Mouse (Mus musculus): ENCODE measurements around the gene Rex1bd. TPM values are rescaled to one million over a fixed set of nuclear protein-coding genes. Genes with fewer than 3 reads are reported as not detected.
A peak's percentile ranks its signal among the peaks of the same experiment; 100 is the strongest.

Gene Rex1bd
- total RNA-seq, 2 experiments from 2014 or later = 170 TPM

DNA sequence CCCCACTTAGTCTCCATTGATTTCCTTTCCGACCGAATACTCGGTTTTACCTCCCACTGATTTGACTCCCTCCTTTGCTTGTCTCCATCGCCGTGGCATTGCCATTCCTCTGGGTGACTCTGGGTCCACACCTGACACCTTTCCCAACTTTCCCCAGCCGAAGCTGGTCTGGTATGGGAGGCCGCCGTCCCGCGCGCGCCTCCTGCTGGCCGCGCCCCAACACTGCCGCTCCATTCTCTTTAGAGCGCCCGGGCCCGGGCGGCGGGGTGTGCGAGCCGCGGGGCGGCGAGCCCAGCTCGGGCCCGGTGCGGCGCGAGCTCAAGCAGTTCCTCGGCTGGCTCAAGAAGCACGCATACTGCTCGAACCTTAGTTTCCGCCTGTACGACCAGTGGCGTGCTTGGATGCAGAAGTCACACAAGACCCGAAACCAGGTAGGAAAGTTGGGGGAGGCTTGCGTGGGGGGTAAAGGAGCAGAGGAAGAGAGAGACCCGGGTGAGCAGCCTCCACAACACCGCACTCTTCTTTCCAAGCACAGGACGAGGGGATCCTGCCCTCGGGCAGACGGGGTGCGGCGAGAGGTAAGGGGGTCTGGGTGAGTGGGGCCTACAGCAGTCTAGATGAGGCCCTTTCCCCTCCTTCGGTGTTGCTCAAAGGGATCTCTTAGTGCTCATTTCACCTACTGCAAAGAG is 3.3 kb downstream of the Rex1bd start:
- DNase-seq (ENCODE audit: low spot score) = peak; percentile 72

DNA sequence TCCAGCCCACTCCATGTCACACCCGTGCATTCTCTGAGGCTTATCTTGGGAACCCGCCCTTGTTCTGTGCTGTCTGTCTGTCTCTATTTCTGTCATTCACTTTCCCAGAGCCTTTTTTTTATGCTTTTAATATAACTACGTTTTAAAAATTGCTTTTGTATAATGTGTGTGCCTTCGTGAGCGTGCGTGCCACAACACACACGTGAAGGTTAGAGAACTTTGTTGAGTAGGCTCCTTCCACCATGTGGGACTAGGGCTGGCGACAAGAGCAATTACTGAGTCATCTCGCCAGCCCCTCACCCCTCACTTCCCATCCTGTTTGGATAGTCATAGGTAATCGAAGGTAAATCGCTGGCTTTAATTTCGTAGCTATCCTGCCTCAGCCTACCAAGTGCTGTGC is 4.0 kb downstream of the Rex1bd start:
- no peak for DNase-seq (ENCODE audit: low spot score)

DNA sequence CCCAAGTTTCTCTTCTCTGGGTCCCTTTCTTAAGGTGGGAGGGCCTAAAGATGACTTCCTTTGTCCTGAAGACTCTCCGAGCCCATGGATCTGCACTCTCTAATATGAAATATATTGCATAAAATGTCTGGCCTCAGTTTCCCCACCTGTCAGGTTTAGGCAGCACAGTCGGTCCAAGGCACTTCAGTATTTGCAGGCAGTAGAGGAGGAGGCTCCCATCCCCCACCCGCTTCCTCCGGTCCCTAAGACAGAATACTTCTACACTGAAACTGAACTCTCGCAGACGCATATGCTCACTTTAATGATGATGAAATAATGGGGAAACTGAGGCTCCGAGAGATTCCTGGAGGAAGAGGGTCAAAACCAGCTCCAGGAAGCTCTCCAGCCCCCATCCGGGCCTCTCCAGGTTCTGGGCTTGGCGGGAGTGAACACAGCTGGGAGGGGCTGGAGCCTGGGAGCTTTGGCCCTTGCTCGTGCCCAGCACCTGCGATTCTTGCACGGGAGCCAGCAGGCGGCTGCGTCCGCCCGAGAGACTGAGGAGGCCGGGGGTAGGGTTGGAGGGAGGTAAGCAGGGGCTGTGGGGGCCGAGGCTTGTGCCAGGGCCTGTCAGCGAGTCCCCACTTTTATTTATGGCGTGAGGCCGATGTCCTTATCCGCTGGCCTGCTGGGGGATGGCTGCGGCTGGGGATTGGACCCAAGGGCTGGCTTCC is 4.6 kb downstream of the Rex1bd start:
- peak; percentile 65 for DNase-seq (ENCODE audit: low spot score)

DNA sequence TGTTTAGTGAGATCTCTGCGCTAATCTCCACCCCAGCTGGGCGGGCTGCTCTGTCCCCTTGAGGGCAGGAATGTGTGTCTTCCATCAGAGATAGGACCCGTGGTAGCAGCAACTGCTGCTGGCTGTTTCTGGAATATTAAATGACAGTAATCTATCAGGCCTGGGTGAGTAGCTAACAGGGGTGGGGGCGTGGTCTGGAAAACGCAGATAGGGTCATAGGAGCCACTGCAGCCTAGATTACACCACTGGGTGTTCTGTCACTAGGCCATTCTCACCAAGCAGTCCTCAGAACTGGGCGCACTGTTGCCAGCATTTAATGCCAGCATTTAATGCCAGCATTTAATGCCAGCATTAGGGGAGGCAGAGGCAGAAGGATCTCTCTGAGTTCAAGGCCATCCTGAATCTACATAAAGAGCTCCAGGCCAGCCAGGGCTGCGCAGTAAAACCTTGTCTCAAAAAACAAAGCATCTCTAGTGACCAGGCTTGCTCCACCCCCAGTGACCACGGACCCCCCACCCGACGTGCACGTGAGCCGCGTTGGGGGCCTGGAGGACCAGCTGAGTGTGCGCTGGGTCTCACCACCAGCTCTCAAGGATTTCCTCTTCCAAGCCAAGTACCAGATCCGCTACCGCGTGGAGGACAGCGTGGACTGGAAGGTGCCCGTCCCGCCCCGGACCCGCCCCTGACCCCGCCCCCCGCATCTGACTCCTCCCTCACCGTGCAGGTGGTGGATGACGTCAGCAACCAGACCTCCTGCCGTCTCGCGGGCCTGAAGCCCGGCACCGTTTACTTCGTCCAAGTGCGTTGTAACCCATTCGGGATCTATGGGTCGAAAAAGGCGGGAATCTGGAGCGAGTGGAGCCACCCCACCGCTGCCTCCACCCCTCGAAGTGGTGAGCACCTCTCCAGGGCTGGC is 5.9 kb downstream of the Rex1bd start:
- DNase-seq (ENCODE audit: low spot score) = no peak

DNA sequence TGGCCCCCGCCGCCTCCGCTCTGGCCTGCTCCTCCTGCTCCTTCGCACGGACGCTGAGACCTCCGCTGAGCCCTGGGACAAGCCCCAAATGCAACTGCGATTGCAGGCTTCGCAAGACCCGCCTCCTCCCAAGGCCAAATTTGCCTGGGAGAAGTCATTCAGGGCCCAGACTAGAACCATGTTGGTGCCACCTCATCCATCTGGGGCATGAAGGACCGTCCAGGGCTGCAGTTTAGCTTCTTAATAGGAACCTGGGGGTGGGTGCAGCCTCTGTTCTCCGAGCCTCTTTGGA is 10.8 kb downstream of the Rex1bd start:
- DNase-seq (ENCODE audit: low spot score) = no peak

DNA sequence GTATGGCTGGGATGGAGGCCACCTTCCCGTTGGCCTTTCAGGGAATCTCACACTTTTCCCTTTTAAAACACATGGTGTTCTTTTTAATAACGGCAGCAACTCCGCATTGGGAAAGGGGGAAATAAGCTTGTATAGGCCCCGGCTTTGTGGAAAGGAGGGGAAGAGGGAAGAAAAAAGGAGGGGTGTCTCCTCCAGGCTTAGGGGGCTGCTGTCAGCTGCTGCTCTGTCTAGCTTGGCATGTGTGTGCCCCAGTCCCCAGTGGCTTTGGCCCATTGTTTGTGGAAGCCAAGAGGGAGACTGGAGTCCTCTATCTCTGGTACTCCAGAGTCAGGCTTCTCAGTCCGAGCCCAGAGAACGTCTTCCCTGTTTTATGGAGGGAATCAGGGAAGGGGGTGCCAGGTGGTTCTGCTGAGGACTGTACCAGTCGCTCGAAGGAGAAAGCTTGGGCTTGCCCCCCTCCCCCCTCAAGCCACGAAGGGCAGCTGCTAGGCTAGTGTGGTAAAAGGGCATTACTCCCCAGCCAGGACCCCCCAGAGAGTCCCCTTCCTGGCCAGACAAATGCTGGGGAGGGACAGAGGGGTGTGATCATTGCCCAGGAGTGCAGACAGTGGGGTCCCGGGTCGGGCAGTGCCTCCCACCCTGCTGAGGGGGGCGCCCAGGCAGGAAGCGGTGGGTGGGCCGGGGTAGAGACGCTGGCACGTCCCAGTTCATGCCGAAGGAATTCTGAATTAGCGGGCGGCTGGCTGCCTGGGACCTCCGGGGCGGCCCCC is 11.4 kb downstream of the Rex1bd start:
- DNase-seq (ENCODE audit: low spot score) = no peak

DNA sequence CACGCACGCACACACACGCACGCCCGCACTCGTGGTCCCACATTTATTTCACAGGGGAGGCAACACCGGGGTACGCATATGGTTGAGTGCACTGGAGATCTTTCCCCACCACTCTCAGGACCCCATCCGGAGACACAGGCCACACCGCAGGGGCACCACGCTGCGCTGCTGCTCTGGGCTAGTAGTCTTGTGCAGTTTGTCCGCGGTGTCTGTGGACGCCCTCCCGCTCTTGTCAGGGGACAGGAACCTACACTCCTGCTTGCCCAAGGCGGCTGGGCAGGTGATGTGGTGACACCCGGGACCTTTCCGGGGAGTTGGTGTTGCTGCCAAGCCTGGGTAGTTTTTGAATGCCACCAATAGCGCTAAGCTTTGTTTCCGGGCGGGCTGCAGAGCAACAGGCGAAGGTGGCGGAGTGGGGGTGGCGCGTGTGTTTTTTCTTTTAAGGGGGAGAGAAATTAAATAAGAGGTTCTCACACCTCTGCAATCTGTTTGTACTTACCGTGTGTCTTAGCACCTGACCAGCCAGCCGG is 12.1 kb downstream of the Rex1bd start:
- DNase-seq (ENCODE audit: low spot score) = no peak

DNA sequence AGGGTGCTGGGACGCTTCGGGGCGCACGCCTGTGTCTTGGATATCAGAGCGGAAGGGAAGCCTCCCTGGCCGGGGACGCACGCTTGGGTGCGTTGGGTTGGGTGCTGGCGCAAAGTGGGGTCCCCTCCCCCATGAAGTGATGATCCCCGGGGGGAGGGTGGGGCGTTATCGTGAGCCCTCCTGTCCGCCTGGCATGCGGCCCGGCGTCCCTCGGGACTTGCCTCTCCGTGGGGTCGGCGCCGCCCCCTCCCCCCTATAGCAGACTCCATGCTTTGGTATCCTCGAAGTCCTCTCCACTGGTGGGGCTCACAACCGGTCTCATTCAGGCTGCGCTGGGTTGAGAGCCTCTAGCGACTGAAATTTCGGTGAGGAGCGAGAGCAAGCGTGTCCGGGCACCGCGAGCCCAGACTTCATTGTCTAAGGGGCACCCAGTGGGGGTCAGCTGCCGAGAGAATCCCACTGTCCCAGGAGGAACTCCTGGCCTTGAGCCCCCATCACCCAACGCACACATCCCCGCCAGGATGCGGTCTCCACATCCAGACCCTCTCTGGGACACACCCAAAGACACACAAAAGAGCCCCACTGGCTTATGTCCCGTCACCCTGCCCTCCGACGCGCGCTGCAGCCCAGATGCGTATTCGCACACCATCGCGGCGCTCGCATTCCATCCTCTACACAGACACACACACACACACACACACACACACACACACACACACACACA is 12.7 kb downstream of the Rex1bd start:
- DNase-seq (ENCODE audit: low spot score) = no peak

DNA sequence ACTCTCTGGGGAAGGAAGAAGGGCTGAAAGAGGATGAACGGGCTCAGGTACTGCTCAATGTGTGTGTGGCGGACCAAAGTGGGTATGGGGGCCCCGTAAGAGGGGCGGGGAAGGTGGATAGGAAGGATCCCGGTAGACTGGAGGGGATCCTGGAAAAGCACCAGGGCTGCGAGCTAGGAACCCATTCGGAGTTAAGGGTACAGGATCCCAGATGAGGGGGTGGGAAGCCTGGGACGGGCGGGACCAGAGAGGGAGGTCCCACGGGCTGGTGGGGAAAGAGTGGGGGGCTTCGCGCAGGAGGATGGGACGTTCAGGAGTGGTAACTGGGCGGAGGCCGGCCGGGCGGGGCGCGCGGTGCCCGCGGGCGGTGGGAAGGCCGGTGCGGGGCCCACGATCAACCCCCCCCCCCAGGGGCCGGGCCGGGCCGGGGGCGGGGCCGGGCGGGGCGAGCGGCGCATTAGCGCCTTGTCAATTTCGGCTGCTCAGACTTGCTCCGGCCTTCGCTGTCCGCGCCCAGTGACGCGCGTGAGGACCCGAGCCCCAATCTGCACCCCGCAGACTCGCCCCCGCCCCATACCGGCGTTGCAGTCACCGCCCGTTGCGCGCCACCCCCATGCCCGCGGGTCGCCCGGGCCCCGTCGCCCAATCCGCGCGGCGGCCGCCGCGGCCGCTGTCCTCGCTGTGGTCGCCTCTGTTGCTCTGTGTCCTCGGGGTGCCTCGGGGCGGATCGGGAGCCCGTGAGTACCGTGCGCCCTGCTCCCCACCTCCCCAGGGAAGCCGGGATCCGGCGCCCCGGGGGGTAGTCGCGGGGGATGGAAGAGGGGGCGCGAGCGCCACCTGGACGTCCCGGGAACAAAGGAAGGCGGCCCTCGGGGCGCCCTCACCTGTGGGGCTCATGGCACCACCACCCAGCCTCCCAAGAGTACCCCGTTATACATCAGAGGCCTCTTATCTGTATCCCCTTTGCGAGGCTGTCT is 13.6 kb downstream of the Rex1bd start, which contains the start of gene Crlf1:
Crlf1 (plus strand) TSS at position 495 of the 977 bp plus-strand sequence.
- DNase-seq (ENCODE audit: low spot score) = no peak

DNA sequence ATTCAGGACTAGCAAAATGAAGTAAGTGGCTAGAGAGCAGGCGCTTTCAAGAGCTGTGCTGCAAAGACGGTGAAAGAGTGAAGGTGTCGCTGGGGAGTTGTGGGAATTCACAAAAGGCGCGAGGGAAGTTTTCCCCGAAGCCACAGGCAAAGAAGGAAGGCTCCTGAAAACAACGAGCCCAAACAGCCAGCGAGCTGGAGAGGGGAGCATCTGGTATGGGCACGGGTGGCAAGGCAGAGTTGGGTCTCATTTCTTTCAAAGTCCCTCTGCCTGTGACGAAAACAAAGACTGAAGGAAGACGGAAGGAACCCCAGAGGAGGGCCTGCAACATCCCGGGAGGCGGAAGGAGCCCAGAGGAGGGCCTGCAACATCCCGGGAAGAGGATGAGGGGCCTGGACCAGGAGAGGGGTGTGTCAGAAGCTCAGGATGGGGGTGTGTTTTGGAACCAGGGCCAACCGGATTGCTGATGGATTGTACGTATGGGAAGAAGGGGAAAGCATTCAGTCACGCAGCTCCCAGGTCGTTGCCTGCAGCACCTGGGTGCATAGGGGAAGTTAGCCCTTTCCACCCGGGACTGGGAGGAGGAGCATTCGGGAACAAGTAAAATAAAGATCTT is 15.6 kb downstream of the Rex1bd start:
- no peak for DNase-seq (ENCODE audit: low spot score)

DNA sequence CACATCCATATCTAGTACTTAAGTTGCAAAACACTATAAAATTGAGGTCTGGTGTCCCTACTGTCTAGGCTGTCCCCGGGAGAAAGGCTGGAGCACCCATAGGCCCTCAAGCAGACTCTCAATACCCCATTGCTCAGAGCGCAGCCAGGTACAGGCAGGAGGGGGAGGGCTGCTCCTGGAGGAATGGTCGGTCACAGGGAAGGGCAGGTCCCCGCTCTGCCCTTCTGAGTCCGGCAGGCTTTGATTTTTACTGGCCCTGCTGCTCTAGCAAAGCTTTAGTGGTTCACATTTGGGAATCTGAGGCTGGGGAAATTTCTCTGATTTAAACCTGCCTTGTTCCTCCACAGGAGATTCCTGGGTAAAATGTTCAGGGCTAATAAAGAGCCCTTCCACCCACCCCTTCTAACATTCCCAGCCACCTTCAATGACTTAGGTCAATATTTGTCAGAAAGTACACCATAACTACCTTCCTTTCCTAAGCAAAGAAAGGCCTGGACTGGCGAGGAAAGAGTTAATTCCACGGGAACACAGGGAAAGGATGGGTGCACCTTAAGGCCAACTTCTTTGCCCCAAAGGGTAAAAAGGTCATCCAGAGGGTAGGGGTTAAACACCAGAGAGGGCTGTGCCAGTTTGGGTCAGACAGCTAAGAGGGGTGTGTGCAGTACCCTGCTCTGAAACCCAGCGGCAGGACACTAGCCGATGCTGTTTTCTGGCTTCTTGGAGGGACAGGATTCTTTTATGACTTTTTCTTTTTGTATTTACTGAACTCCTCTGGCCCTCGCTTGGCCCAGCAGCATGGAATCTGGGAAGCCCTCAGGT is 16.3 kb downstream of the Rex1bd start:
- DNase-seq (ENCODE audit: low spot score) = no peak

DNA sequence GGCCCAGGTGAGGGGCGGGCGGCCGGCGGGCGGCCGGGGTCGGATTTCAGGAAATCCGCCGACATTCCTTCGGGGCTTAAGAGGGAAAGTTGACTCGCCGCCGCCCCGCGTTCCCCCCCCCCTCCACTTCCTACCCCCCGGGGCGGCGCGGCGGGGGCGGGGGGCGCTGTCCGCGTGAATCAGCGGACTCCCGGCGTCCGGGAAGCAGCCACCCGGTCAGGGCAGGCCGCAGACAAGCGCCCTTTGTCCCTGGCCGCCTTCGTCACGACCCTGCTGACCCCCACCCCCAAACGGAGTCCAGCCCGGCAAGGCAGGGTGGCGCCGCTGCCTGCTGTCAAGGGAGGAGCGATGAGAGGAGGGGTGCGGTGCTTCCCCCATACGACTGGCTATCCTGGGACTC is 17.0 kb downstream of the Rex1bd start:
- DNase-seq (ENCODE audit: low spot score) = no peak

DNA sequence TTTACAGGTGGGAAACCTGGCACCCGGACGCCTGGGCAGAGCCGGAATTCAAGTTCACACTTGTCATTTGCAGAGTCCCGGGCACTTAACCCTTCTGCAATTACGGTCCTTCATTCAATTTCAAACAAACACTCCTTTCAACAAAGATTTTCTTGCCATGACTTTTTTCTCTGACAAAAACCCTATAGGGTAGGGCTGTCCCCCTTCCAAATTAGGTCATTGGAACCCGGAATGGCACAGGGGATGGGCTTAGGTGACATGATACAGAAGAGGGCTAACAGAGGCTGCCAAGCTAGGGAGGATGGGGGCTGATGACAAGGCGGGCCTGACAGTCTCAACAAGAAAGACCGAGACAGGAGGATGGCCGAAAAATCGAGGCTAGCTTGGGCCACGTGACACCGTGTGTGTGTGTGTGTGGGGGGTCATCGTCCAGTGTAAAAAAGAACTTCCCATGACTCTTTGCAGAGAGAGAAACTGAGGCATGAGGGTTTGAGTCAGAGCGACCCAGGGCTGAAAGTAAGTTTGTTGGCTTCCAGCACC is 17.6 kb downstream of the Rex1bd start:
- no peak for DNase-seq (ENCODE audit: low spot score)

DNA sequence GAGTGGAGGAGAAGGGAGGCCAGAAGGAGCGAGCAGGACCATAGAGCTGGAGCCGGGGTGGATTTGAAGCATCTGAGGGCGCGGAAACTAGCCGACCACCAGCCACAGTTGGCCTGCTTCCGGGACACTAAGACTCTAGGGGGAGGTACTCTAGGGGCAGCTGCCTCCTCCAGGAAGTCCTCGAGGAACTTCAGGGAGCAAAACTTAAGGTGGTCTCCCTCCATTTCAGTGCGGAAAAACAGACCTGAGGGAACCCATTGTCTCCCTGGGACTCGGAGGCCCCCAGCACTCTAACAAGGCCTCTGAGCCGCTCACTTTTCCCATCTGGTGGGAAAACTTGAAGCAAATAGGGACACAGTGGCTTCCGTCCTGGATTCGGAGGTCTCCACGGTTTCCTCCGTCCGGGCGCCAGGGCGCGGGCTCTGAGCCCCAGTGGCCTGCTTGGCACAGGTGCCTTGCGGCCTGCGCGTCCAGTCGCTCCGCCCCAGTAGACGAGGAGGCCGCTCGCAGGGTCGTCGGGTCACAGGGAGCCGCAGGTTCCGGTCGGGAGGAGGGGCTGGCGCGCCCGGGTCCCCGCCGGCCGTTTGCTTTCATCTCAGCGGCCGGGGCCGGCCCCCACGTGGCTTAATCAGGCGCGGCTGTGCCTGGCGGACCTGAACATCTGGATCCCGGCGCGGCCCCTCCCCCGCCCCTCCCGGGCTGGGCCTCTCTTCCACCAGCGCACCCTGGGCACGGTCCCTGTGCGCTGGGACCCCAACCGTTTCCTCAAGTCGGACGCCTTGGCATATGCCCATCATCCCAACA is 18.4 kb downstream of the Rex1bd start:
- no peak for DNase-seq (ENCODE audit: low spot score)

DNA sequence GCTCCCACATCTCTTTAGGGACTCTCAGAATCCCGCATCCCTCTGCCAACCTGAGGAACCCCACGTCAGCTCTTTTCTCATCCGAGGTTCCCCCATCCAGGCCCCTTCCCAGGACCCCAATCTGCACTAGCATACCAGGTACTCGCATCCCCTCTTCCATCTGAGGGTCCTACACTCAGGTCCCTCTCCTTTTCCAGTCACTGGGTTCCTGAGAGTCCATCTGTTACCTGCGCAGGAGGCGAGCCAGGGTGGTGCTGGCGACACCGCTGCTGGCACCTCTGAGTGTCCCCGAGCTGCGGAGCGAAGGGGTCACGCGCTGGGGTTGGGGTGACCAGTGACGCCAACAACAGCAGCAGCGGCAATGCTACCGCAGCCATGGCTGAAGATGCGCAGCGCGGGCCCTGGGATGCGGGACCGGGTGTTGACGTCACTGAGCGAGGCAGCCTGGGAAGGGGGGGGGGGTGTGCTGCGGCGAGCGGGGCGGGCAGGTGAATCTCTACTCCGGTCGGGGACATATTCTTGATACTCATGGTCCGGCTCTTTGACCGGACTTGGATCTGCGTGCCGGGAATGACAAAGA is 19.5 kb downstream of the Rex1bd start, which contains the start of gene Tmem59l:
Tmem59l (minus strand) TSS at position 418 of the 580 bp plus-strand sequence.
- DNase-seq (ENCODE audit: low spot score) = no peak

DNA sequence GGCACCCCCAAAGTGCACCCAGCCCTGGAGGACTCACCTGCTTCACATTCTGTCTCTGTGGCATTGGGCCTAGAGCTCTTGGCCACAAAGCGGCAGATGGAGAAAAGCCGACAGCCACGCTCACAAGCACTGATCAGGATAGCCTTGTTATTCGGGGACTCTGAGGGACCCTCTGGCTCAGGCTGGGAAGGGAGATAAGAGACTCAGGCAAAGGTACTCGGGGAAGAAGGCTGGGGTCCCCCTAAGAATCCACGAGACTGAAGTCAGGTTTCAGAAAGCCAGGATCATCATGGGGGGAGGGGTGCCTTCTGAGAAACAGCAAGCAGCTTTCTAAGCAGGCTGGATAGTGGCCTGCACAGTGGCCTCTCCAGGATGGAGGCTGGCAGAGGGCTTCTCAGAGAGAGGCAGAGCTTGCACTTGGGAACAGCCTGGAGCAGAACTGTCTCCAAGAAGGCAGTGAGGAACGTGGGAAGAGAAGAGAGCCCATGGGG is 20.3 kb downstream of the Rex1bd start:
- DNase-seq (ENCODE audit: low spot score) = no peak
